Mouse (Mus musculus) megakaryocyte, embryonic 14.5 days (primary cell): Measurements from ENCODE around the gene Proz. TPM values are rescaled to one million over a fixed set of nuclear protein-coding genes. Genes with fewer than 3 reads are reported as not detected.

ENCODE experiments used
- H3K27me3 ChIP-seq: replicated peaks from 2 replicates; pipeline ENCODE3; 2012; ENCODE audit warnings: inconsistent platforms
- H3K36me3 ChIP-seq: replicated peaks from 2 replicates; pipeline ENCODE3; 2012; ENCODE audit warnings: low read length, inconsistent platforms, mixed read lengths
- H3K4me1 ChIP-seq: 2 replicates; pipeline ENCODE4 v1.6.1; 2012; ENCODE audit warnings: inconsistent platforms
- H3K4me3 ChIP-seq: replicated peaks from 2 replicates; pipeline ENCODE3; 2012; ENCODE audit warnings: moderate library complexity, mild to moderate bottlenecking, inconsistent platforms
- H3K9me3 ChIP-seq: 2 replicates; pipeline ENCODE4 v1.6.1; 2012; ENCODE audit warnings: inconsistent platforms
- FLI1 ChIP-seq: IDR thresholded peaks from 2 replicates; pipeline ENCODE4 v1.6.1; 2012; ENCODE audit warnings: low read length, inconsistent platforms, mixed read lengths
- GATA1 ChIP-seq: IDR thresholded peaks from 3 replicates; pipeline ENCODE4 v1.6.1; 2012; ENCODE audit warnings: mixed read lengths, low read length, inconsistent platforms, borderline replicate concordance
- polyA plus RNA-seq: library from polyadenylated mRNA; stranded (reverse); fragments of >175 nt; gene quantifications from 2 replicates; pipeline ENCODE4 v1.2.3, GENCODE M21; 2012; ENCODE audit warnings: low replicate concordance; ENCODE audit not compliant: insufficient read depth

Gene Proz
- 0.08 TPM in 1 of 2 replicates, not detected in the other for polyA plus RNA-seq

DNA sequence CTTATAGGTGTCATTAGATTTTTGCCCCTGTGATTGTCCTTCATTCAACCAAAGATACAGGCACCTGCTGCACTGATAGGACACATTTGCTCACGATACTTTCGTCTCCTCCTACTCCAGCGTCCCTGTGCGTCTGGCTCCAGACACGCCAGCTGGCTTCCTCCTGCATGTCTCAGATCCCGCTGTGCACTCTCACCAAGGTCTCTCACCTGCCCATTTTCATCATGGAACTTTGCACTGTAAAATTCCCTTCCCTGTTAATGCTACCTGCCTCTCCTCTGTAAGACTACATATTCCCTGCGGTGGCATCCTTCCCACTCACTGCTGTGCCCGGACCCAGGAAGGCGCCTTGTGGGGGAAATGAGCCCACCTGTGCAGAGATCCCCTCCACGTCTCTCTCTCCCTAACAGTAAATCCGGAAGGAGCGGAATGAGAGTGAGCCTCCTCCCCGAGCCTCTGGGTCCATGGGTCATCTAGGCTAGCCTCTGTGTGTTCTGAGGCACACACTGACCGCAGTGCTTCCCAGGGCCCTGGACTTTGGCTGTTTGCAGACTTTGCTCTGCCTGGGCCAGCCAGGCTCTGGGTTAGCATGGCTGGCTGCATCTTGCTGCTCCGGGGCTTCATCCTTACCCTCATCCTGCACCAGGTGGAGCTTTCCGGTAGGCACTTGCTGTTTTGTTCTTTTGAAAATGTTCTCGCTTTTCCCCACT lies at the start of gene Proz:
Gene Proz, plus strand, starts transcription at position 474 of the 710 bp plus-strand sequence.
- TF ChIP-seq GATA1 (no peak), FLI1 (no peak)
- Histone ChIP-seq H3K27me3 (peaks cover 46% of the 10 kb centered on the region), H3K9me3 (peaks cover 4% of the 10 kb centered on the region), H3K4me3 (no peak within 1 kb of the TSS), H3K4me1 (peaks cover 10% of the 10 kb centered on the region; the same call in 1 of the 2 replicates), H3K36me3 (peaks cover 14% of the 10 kb centered on the region)

DNA sequence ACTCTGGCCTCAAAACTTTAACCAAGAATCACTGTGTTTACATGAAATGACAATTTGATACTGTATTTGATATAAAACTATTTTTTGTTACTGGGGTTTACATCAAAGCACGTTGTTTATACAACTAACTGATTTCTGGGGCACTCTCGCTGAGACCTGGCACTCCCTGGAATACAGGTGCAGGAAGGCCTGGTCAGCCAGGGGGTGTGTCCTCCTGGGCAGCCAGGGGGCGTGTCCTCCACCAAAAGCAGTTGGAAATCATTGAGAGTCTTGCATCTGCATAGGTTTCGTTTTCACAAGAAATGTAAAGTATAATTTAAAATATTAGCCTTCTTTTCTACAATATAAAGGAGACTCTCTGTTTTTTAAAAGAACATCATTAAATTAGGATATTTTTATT lies 41.2 kb upstream of the Proz start:
- H3K9me3 ChIP-seq: no peaks in the 10 kb centered on the region
- peaks cover 34% of the 10 kb centered on the region for H3K27me3 ChIP-seq
- H3K4me1 ChIP-seq: peaks cover 22% of the 10 kb centered on the region
- no peak for TF ChIP-seq FLI1
- TF ChIP-seq GATA1: no peak
- peaks cover 66% of the 10 kb centered on the region for H3K36me3 ChIP-seq
- no peak overlapping the region for H3K4me3 ChIP-seq

DNA sequence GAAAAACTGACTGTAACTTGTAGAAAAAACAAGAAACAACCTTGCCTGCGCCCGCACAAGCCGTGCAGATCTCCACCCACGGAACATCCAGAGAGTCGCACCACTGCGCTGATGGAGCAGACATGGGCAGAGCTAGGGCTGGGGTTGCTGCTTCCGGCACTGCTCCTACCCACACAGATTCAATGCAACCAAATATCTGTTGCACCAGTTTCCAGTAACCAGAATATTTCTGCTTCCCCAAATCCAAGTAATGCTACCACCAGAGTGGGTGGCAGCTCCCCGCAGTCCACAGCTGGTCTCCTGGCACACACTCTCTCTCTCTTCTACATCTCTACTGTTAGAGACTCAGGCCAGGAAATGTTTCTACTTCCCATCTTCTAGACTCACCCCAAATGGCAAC lies 38.9 kb upstream of the Proz start:
- Histone ChIP-seq H3K27me3 (peaks cover 41% of the 10 kb centered on the region), H3K36me3 (peaks cover 43% of the 10 kb centered on the region), H3K4me1 (peaks cover 32% of the 10 kb centered on the region), H3K4me3 (no peak overlapping the region), H3K9me3 (no peaks in the 10 kb centered on the region)
- TF ChIP-seq GATA1 (no peak), FLI1 (no peak)

DNA sequence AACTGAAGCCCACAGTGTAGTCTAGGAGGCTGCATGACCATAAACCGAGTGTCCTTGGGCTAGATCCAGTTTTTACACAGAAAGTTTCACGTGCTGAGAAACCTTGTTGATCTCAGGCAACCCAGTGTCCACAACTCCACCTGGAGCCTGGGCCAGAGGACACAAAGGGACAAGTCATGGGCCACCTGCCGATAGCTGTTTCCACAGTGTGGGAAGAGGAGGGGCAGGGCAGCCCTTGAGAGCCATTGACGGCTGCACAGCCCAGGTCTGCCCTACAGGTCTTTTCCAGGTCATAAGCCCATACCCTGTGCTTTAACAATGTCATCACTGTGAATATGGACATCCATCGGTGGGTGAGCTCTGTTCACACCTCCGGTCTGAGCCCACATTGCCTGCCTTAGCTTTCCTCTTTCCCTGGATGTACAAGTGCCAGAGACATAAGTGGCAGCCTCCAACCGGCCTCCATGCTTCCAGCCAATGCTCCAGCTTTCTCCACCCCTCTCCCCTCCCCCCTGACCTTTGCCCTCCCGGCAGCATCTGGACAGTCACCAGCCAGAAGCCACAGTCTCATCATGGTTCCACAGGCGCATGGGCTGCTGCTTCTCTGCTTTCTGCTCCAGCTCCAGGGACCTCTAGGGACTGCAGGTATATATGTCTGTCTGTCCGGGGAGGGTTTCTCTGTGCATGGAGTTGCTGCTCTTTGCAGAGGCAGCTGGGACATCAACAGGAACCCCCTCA lies 35.1 kb upstream of the Proz start, which contains the start of gene F7:
Gene F7, plus strand, starts transcription at position 548 of the 738 bp plus-strand sequence.
- Histone ChIP-seq H3K27me3 (peaks cover 45% of the 10 kb centered on the region), H3K4me1 (peaks cover 41% of the 10 kb centered on the region), H3K9me3 (no peaks in the 10 kb centered on the region), H3K36me3 (peaks cover 6% of the 10 kb centered on the region), H3K4me3 (no peak within 1 kb of the TSS)
- TF ChIP-seq GATA1: no peak
- TF ChIP-seq FLI1: no peak

DNA sequence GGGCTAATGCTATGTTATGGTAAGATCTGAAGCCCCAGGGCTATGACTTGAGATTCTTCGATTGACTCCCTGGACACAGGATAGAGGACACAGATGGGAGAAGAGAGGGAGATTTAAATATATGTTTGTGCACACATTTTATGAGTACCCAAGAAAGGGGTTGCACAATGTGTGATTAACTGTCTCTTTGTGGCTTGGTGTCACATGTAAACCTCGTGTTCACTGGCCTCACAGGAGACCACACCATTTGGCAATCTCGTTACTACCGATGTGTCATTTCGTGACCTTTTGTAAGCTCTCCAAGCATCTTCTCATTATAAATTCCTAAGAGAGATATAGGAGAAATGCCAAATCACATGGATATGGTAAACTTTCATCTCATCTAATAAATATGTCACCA lies 33.1 kb upstream of the Proz start:
- no peak for TF ChIP-seq FLI1
- no peak for TF ChIP-seq GATA1
- no peak overlapping the region for H3K4me3 ChIP-seq
- H3K27me3 ChIP-seq: peaks cover 50% of the 10 kb centered on the region
- H3K9me3 ChIP-seq: no peaks in the 10 kb centered on the region
- no peaks in the 10 kb centered on the region for H3K36me3 ChIP-seq
- peaks cover 46% of the 10 kb centered on the region for H3K4me1 ChIP-seq

DNA sequence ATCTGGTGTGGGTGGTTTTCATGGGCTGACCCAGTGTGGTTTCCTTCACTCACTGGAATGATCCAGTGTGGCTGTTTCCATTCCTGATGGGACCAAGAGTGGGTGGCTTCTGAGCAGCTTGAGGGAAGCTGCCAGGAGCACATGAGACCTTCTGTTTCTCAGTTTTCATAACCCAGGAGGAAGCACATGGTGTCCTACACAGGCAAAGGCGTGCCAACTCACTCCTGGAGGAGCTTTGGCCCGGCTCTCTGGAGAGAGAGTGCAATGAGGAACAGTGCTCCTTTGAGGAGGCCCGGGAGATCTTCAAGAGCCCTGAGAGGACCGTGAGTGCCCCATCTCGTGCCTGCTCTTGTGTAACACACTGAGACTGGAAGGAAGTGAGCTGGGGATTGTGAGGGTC lies 32.2 kb upstream of the Proz start:
- Histone ChIP-seq H3K27me3 (peaks cover 51% of the 10 kb centered on the region), H3K9me3 (no peaks in the 10 kb centered on the region), H3K36me3 (no peaks in the 10 kb centered on the region), H3K4me1 (peaks cover 55% of the 10 kb centered on the region), H3K4me3 (no peak overlapping the region)
- no peak for TF ChIP-seq FLI1
- no peak for TF ChIP-seq GATA1

DNA sequence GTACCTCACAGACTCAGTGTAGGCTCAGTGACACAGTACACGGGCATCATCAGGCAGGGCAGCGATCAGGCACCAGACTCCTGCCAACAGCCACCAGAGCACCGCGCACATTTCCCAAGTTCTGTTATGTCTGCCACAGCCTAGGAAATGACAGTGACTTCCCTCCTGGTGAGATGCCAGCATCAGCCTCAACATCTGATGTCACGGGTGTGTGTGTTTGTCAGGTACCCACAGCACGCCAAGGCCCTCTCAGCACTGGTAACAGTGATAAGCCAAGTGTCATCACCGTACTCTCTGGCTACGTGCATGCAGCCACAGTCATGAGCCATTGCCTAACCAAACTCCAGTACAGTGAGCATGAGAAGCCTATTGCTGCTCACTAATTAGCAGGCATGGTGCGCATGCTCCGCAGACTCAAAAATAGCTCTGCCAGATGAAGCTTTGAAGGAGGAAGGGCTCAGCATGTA lies 24.3 kb upstream of the Proz start:
- H3K27me3 ChIP-seq: peaks cover 21% of the 10 kb centered on the region
- H3K36me3 ChIP-seq: peaks cover 41% of the 10 kb centered on the region
- H3K9me3 ChIP-seq: no peaks in the 10 kb centered on the region
- peaks cover 92% of the 10 kb centered on the region for H3K4me1 ChIP-seq
- peak overlapping the region; percentile 90 for H3K4me3 ChIP-seq
- TF ChIP-seq GATA1 (no peak), FLI1 (no peak)

DNA sequence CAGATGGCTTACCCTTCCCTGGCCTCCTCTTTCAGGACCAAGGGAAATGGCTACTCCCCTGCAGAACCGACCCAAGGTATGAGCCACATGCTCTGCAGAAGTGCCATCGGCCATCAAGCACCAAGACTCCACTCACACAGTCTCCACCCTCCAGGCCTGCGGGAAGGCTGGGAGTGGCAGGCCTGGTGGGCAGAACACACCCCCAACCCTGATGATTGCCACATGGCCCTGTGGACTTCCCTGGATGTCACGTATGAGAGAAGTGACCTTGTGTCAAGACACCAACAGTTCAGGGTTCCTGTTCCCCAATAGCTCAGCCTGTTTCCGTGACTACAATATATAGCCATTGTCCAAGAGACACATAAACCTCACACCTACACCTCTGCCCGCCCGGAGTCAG lies 23.7 kb upstream of the Proz start, which contains the start of gene F10:
Gene F10, plus strand, starts transcription at position 294 of the 400 bp plus-strand sequence.
- peaks cover 17% of the 10 kb centered on the region for H3K27me3 ChIP-seq
- peaks cover 92% of the 10 kb centered on the region for H3K4me1 ChIP-seq
- peak within 1 kb of the TSS; percentile 90 for H3K4me3 ChIP-seq
- H3K9me3 ChIP-seq: no peaks in the 10 kb centered on the region
- H3K36me3 ChIP-seq: peaks cover 45% of the 10 kb centered on the region
- no peak for TF ChIP-seq FLI1
- TF ChIP-seq GATA1: no peak

DNA sequence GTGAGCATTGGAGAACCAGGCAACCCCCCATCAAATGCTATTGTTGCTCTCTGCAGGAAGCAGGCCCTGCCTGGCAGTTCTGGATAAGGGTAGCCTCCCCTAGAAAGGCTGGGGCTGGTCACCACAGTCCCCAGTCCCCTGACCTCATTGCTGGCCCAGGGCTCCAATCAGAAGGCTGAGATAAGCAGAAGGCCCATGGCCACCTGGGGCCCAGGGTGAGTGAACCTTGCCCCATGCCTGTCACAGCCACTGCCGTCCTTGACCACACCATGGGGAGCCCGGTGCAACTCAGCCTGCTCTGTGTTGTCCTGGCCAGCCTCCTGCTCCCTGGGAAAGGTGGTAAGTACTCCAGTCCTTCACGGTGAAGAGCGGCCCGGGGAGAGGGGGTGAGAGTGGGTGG lies 23.1 kb upstream of the Proz start:
- TF ChIP-seq FLI1 (0 out of 2 replicates have a peak, but pooled peaks have one; percentile 32), GATA1 (peak; percentile 83; the same call in 2 of the 3 replicates)
- Histone ChIP-seq H3K9me3 (no peaks in the 10 kb centered on the region), H3K27me3 (peaks cover 15% of the 10 kb centered on the region), H3K4me1 (peaks cover 92% of the 10 kb centered on the region), H3K36me3 (peaks cover 51% of the 10 kb centered on the region), H3K4me3 (peak overlapping the region; percentile 90)
